Mouse (Mus musculus): ENCODE data around the gene Ilf3. TPM values are rescaled to one million over a fixed set of nuclear protein-coding genes. Genes with fewer than 3 reads are reported as not detected.
A peak's percentile ranks its signal among the peaks of the same experiment; 100 is the strongest.

The Ilf3 gene
- total and polyA plus RNA-seq, 3 experiments = 22.6 to 29.0 (median 27.7) TPM

GRCm38 (mm10) chr9:21334747-21335146, 32.9 kb upstream of the Ilf3 start:
- Histone ChIP-seq H3K27me3 (ENCODE audit: control insufficient read depth, insufficient read depth, low read length) (no peaks in the 10 kb centered on the region), H3K4me1 (ENCODE audit: control insufficient read depth, insufficient read depth, low read length) (peaks cover 7% of the 10 kb centered on the region), H3K36me3 (ENCODE audit: control insufficient read depth, insufficient read depth, low read length) (no peaks in the 10 kb centered on the region; the same call in 1 of the 2 replicates), H3K9ac (ENCODE audit: low read depth, low read length) (no peak overlapping the region), H3K27ac (peak overlapping the region; percentile 58), H3K4me3 (no peak overlapping the region), H3K79me2 (replicated peaks; ENCODE audit: control insufficient read depth, insufficient read depth, low read length) (peaks cover 3% of the 10 kb centered on the region; the same call in 1 of the 2 replicates)
- intact Hi-C loops (cut with DNase I) = no loop called here
- DNase-seq = no peak
- TF ChIP-seq EP300 (IDR thresholded peaks at IDR 0.05; ENCODE audit: insufficient read depth, low read depth, low read length) = no peak
- no peak for TF ChIP-seq POLR2A (IDR thresholded peaks at IDR 0.05; ENCODE audit: insufficient read depth, low read depth, low read length)
- TF ChIP-seq CTCF (IDR thresholded peaks at IDR 0.05) = no peak

GRCm38 (mm10) chr9:21335391-21335790, 32.3 kb upstream of the Ilf3 start:
- Histone ChIP-seq H3K4me3 (no peak overlapping the region), H3K27me3 (ENCODE audit: control insufficient read depth, insufficient read depth, low read length) (no peaks in the 10 kb centered on the region), H3K4me1 (ENCODE audit: control insufficient read depth, insufficient read depth, low read length) (peaks cover 4% of the 10 kb centered on the region), H3K36me3 (ENCODE audit: control insufficient read depth, insufficient read depth, low read length) (no peaks in the 10 kb centered on the region; the same call in 1 of the 2 replicates), H3K9ac (ENCODE audit: low read depth, low read length) (no peak overlapping the region), H3K79me2 (replicated peaks; ENCODE audit: control insufficient read depth, insufficient read depth, low read length) (no peaks in the 10 kb centered on the region), H3K27ac (peak overlapping the region; percentile 58)
- intact Hi-C loops (cut with DNase I) = no loop called here
- no peak for TF ChIP-seq CTCF (IDR thresholded peaks at IDR 0.05)
- TF ChIP-seq POLR2A (IDR thresholded peaks at IDR 0.05; ENCODE audit: insufficient read depth, low read depth, low read length) = no peak
- TF ChIP-seq EP300 (IDR thresholded peaks at IDR 0.05; ENCODE audit: insufficient read depth, low read depth, low read length) = peak; percentile 42; the same call in 1 of the 2 replicates
- WGBS = 51% methylated on average over 4 of the region's 4 CpGs
- DNase-seq = peak; percentile 47 to 72

DNA sequence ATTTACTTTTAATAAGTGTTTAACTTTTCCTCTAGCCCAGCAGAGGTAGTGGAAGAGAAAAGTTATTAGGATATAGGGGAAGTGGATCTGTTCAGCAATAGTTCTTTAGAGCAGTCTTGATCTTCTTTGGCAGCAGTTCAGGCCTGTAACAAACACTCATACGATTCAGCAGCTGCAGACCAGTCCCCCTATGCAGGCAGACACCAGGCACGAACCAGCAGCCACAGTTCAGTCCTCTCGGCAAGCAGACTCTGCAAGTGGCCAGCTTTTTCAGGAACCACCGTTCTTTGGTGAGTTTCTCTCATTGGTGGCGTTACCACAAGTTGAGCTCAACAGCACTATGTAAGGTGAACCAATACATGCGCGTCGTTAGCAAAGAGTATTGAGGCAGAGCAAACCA, 31.2 kb upstream of the Ilf3 start:
- no peaks in the 10 kb centered on the region for H3K79me2 ChIP-seq (replicated peaks; ENCODE audit: control insufficient read depth, insufficient read depth, low read length)
- no peaks in the 10 kb centered on the region; the same call in 1 of the 2 replicates for H3K36me3 ChIP-seq (ENCODE audit: control insufficient read depth, insufficient read depth, low read length)
- H3K4me3 ChIP-seq = no peak overlapping the region
- no peaks in the 10 kb centered on the region for H3K27me3 ChIP-seq (ENCODE audit: control insufficient read depth, insufficient read depth, low read length)
- 83% methylated on average over 8 of the region's 8 CpGs for WGBS
- DNase-seq = no peak
- H3K4me1 ChIP-seq (ENCODE audit: control insufficient read depth, insufficient read depth, low read length) = peaks cover 4% of the 10 kb centered on the region
- intact Hi-C loops (cut with DNase I) = no loop called here
- no peak overlapping the region for H3K9ac ChIP-seq (ENCODE audit: low read depth, low read length)
- TF ChIP-seq CTCF (IDR thresholded peaks at IDR 0.05) (no peak), EP300 (IDR thresholded peaks at IDR 0.05; ENCODE audit: insufficient read depth, low read depth, low read length) (no peak), POLR2A (IDR thresholded peaks at IDR 0.05; ENCODE audit: insufficient read depth, low read depth, low read length) (no peak)
- H3K27ac ChIP-seq = no peak overlapping the region

GRCm38 (mm10) chr9:21337652-21338051, 30.0 kb upstream of the Ilf3 start:
- Histone ChIP-seq H3K9ac (ENCODE audit: low read depth, low read length) (peak overlapping the region; percentile 75), H3K4me3 (peak overlapping the region; percentile 41), H3K27ac (peak overlapping the region; percentile 75), H3K79me2 (replicated peaks; ENCODE audit: control insufficient read depth, insufficient read depth, low read length) (no peaks in the 10 kb centered on the region), H3K4me1 (ENCODE audit: control insufficient read depth, insufficient read depth, low read length) (peaks cover 4% of the 10 kb centered on the region), H3K27me3 (ENCODE audit: control insufficient read depth, insufficient read depth, low read length) (no peaks in the 10 kb centered on the region), H3K36me3 (ENCODE audit: control insufficient read depth, insufficient read depth, low read length) (no peaks in the 10 kb centered on the region; the same call in 1 of the 2 replicates)
- DNase-seq = peak; percentile 49 to 62
- TF ChIP-seq EP300 (IDR thresholded peaks at IDR 0.05; ENCODE audit: insufficient read depth, low read depth, low read length) = no peak
- peak; percentile 55; the same call in 1 of the 2 replicates for TF ChIP-seq POLR2A (IDR thresholded peaks at IDR 0.05; ENCODE audit: insufficient read depth, low read depth, low read length)
- intact Hi-C loops (cut with DNase I) = loop anchor here (2.0 kb wide), 1 partner anchor 25 kb away; the partner anchor contains the start of gene Ap1m2
- 39% methylated on average over 20 of the region's 20 CpGs for WGBS

DNA sequence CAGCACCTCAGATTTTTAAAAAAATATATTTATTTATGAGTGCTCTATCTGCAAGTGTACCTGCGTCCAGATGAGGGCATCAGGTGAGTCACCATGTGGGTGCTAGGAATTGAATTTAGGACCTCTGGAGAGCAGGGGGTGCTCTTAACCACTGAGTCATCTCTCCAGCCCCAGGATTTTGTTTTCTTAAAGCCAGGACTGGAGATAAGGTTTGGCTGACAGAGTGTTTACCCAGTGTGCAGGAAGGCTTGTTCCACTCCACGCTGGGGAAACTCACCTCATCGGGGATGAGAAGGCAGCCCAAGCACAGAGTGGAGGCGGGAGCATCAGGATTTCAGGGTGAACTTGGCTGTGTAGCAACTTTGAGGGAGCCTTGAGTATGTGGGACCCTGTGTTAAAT, 27.3 kb upstream of the Ilf3 start:
- no peak for DNase-seq
- no peak overlapping the region for H3K27ac ChIP-seq
- WGBS = 46% methylated on average over 4 of the region's 4 CpGs
- no peaks in the 10 kb centered on the region; the same call in 1 of the 2 replicates for H3K36me3 ChIP-seq (ENCODE audit: control insufficient read depth, insufficient read depth, low read length)
- no peaks in the 10 kb centered on the region for H3K79me2 ChIP-seq (replicated peaks; ENCODE audit: control insufficient read depth, insufficient read depth, low read length)
- intact Hi-C loops (cut with DNase I) = no loop called here
- no peak overlapping the region for H3K9ac ChIP-seq (ENCODE audit: low read depth, low read length)
- TF ChIP-seq EP300 (IDR thresholded peaks at IDR 0.05; ENCODE audit: insufficient read depth, low read depth, low read length) (no peak), POLR2A (IDR thresholded peaks at IDR 0.05; ENCODE audit: insufficient read depth, low read depth, low read length) (no peak), CTCF (IDR thresholded peaks at IDR 0.05) (no peak)
- no peaks in the 10 kb centered on the region for H3K27me3 ChIP-seq (ENCODE audit: control insufficient read depth, insufficient read depth, low read length)
- no peaks in the 10 kb centered on the region; the same call in 1 of the 2 replicates for H3K4me1 ChIP-seq (ENCODE audit: control insufficient read depth, insufficient read depth, low read length)
- H3K4me3 ChIP-seq = no peak overlapping the region

GRCm38 (mm10) chr9:21346627-21347365, 20.9 kb upstream of the Ilf3 start:
- Histone ChIP-seq H3K9ac (ENCODE audit: low read depth, low read length) (no peak overlapping the region), H3K27me3 (ENCODE audit: control insufficient read depth, insufficient read depth, low read length) (no peaks in the 10 kb centered on the region), H3K27ac (no peak overlapping the region), H3K79me2 (replicated peaks; ENCODE audit: control insufficient read depth, insufficient read depth, low read length) (no peaks in the 10 kb centered on the region), H3K4me1 (ENCODE audit: control insufficient read depth, insufficient read depth, low read length) (no peaks in the 10 kb centered on the region), H3K4me3 (no peak overlapping the region), H3K36me3 (ENCODE audit: control insufficient read depth, insufficient read depth, low read length) (no peaks in the 10 kb centered on the region)
- peak; percentile 57 to 59 for DNase-seq
- no peak for TF ChIP-seq POLR2A (IDR thresholded peaks at IDR 0.05; ENCODE audit: insufficient read depth, low read depth, low read length)
- no peak for TF ChIP-seq CTCF (IDR thresholded peaks at IDR 0.05)
- TF ChIP-seq EP300 (IDR thresholded peaks at IDR 0.05; ENCODE audit: insufficient read depth, low read depth, low read length) = no peak
- WGBS = 51% methylated on average over 16 of the region's 16 CpGs
- intact Hi-C loops (cut with DNase I) = no loop called here

Data from heart, adult 2 months (tissue).